Mouse (Mus musculus) 416B (cell line): ENCODE measurements at regions not wholly inside any gene's neighbourhood (a gene's known extent, or its start where the extent isn't known, plus 50 kb on each side); places are given as distances from the start of the nearest gene placed in this dataset.
A peak's percentile ranks its signal among the peaks of the same experiment; 100 is the strongest.
"Not testable (repeated sequence)": the region's sequence is repeated elsewhere in the genome, so short reads cannot be mapped to it uniquely, and the experiment has no call there.

Source experiments
- DNase-seq: peaks from one replicate; pipeline ENCODE4 v3.0.0; 2011; ENCODE audit warnings: low read depth

DNA sequence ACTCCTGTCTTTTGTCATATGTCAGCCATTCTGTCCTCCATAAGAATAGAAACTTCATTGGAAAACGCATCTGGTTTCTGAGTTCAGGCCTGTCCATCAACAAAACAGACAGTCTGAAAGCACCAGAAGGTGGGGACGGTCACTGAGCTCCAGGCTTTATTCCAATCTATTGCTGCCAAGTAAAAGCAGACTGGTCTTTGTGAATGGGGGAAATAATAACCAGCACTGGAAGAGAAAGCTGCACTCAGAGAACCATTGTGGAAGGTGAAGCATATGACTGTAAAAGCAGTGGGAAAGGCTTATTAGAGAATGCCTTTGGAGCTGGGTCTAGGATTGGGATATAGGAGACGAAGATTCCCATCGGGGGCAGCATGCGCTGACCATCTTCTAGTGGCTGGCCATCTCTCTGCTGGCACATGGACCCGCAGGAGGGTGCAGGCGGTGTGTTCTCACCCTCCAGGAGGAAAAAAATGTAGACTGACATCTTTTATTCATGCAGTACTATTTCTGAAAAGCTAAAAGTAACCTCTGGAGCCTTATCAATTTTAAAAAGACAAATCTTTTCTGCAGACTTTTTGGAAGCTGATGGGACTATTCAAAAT, 1638.0 kb downstream of the Car8 start:
- DNase-seq = no peak

DNA sequence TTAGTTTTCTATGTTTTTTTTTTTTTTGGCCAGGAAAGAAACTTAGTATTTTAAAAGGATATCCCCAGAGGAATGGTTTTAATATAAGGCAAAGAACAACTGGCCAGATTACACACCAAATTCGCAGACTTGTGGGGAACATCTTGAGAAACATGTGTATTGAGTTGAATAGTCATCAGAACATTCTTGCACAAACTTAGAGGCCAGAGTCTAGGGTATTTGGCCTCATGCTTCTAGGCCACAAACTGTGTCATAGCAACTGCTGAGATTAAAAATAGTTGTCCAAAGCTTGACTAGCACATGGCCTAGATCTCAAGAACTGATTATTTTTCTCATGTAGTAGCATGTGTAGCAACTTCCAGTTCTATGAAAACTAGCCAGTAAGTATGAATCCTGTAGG, 1642.5 kb downstream of the Car8 start:
- DNase-seq = peak; percentile 20

DNA sequence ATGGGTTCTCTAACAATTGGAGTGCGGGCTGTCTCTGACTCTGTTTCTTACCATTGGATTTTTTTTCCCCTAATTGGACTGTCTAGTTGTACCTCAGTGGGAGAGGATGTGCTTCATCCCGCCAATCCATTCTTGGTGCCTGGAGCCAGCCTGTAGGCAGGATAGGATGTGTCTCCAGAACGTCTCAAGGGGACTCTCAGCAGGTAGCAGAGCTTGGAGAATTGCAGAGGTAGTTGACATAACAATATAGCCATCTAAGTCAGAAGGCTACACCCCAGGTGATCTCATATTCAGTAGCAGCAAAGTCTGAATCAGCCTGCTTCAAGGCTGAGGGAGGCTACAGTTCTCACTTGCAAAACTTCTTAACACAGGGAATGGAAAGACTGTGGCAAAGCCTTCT, 1646.0 kb downstream of the Car8 start:
- DNase-seq = not testable (repeated sequence)

DNA sequence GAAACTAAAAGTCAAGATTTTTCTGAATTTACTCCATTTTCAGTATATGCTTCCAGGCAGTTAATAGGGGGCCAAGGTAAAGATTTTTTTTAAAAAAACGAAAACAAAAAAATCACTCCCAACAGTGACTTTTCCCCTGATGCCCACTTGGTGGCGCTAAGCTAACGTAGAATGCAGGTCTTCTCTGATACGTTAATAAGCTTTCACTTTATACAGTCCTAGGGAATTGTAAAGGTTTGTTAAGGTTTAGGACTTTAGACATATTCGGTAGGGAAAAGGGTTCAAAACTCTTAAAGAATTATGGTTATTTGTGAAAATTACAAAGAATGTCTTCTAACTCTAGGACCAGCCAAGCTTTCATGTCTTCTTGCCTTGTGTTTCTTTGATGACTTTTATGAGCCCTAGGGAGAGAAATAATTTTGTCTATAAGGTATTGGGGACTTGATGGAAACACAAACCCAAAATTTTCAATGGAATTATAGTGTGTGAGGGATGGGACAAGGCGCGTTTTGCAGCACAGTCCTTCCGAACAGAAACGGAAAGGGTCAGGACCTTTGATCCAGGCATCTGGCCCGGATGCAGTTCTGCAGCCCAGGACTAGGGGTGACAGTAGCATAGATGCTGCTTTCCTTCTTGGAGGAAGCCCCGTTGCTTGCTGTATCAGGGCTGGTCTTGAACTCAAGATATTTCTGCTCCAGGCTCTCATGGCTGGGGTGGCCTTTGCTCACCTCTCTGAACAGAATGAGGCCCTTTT, 1677.1 kb downstream of the Car8 start:
- peak; percentile 78 for DNase-seq

DNA sequence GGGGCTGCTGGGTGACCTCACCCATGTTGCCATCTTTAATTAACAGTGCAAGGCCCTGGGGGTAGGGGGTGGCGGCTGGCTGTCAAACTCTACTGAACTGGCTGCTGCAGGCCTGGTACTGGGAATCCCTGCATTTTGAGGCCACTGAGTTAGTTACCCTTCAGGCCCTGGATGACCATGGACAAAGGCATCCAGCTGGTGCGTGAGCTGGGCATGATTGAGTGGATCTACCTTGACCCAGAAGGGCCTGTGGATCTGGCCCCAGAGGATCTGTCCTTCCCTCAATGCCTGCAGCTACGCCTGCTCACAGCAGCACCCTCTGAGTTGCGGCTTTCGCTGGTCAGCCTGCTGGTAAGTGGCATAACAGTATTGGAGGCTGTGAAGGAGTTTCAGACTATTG, 1699.2 kb downstream of the Car8 start:
- no peak for DNase-seq

DNA sequence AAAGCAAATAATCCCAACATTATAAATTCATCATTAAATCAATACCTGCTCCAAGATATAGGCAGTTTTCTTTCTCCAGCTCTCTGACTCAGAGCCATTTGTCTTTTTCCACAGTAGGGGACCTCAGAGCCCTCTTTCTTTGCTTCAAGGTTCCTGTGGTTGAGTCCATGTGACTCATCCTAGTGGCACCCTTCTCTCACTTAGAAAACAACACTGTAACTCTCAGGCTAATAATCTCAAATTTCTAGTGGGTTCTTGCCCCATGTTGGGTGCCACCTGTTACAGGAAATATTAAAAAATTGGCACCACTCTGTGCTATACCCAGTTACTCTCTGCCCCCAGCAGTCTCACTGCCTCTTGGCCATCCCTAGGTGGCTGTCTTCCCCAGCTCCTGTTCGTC, 1706.4 kb downstream of the Car8 start:
- peak; percentile 60 for DNase-seq

DNA sequence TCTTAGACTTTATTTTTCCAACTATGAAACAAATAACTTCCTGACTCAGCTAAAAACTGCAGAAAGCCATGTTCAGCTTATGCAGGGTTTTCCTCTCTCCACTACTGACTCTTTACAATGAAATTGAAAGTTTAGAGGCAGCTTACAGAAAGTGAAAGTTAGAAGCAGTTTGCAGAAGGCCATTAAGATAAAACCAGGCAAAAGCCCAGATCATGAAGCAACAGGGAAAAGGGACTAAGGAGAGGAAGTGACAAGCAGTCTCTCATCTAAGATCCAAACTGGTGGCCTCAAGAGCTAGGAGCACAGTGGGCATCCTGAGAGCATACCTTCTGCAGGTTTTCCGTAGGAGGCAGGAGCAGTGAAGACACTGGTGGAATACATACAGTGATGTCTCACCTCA, 1721.2 kb downstream of the Car8 start:
- peak; percentile 65 for DNase-seq

DNA sequence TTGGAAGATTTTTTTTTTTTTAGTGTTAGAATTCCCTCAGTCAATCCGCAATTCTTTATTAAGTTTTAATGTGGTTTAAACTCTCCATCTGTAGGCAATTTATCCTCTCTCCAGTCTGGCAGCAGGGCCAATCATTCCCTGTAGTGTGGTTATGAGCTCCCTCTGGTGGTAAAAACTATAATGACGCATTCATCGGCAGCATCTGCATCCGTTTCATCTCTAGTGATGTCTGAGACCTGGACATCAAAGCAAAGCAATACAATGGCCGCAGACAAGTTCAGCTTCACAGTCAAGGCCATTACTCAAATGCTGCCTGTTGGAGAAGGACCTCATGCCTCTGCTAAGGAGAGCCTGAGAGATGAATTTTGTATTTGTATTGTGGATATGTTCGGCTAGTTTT, 1721.7 kb upstream of the Impad1 start:
- peak; percentile 83 for DNase-seq

DNA sequence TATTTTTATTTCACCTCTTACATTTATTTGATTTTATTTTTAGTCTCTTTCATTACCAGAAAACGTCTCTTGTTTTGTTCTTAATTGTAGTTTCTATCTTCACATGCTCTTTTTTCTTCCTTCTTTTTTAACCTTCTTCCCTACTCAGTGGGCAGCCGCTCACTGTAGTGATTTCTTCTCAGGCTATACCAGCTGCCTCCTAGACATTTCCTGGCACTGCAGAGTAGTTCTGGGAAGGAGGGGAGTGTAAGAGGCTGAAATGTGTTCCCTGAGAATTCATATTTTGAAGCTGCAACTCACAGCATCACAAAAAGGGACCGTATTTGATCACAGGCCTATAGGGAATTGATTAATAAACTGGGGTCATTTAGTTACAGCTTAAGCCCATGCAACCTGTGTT, 1720.5 kb upstream of the Impad1 start:
- DNase-seq = no peak

DNA sequence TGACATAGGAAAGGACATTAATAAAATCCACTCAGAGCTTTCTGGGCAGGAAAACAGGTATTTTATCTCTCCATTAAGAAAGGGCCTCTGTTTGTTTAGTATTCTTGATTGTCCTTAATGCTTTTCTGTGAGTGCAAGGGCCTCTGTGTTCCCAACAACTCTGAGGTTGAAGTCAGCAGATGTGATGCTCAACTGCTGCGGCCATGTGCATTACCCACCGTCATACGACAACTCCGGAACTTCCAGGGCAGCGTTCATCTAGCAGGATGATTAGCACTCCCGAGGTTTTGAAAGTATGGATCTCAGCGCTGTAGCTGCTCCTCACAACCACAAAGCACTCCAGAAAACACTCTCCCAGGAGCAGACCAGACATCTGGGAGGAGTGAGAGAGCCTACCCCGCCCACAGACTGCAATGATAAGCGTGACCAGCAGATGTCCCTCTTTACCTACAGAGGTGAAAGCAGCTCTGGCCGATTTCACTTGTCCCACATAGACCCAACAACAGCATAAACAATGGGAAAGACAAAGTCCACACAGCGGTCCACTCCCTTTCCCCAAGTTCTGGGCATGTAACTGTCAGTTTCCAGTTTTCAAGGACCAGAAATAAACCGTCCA, 1719.7 kb upstream of the Impad1 start:
- peak; percentile 84 for DNase-seq

DNA sequence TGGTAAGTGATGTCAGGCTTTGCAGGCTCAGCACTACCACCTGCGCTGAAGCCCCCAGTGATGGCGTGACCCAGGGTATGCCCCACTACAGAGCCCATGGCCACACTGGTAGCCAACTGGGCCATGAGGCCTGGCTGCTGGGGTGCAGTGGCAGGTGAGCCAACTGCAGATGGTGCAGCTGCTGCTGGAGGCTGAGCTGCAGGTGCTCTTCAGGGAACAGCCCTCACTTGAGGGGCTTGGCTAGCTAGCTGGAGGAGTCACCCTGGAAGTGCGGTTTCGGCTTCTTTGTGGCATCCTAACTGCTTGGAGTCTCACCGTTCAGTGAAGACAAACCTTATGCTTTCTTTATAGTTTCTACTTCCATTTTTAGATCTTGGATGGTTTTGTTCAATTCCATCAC, 1714.9 kb upstream of the Impad1 start:
- no peak for DNase-seq
